Mouse (Mus musculus) hindbrain, embryonic 11.5 days (tissue): Measurements from ENCODE around the gene Pln. TPM values are rescaled to one million over a fixed set of nuclear protein-coding genes. Genes with fewer than 3 reads are reported as not detected.

Source experiments
- ATAC-seq: fragments of 200-750 bp; cut with Nextera tagmentation; 2 replicates; pipeline ENCODE4 v1.8.0; 2017; ENCODE audit warnings: mild to moderate bottlenecking, moderate TSS enrichment, moderate library complexity; ENCODE audit not compliant: low FRiP score
- DNase-seq: peaks from one replicate; pipeline ENCODE4 v3.0.0-alpha.2; 2015; ENCODE audit warnings: low spot score
- H3K27ac ChIP-seq: fragments of 300-500 bp; sonication (generic); 2 replicates; pipeline ENCODE4 v1.5.1; 2014; ENCODE audit warnings: mild to moderate bottlenecking, low read depth, low read length
- H3K27me3 ChIP-seq: fragments of 300-500 bp; sonication (generic); 2 replicates; pipeline ENCODE4 v1.6.1; 2014; ENCODE audit warnings: mild to moderate bottlenecking, low read length, moderate library complexity, mixed read lengths; ENCODE audit not compliant: control insufficient read depth, insufficient read depth
- H3K36me3 ChIP-seq: fragments of 300-500 bp; sonication (generic); 2 replicates; pipeline ENCODE4 v1.6.1; 2014; ENCODE audit warnings: mild to moderate bottlenecking, low read length, moderate library complexity, mixed read lengths; ENCODE audit not compliant: control insufficient read depth, insufficient read depth
- H3K4me1 ChIP-seq: fragments of 300-500 bp; sonication (generic); replicated peaks from 2 replicates; pipeline ENCODE4 v1.6.1; 2014; ENCODE audit warnings: low read length, mixed read lengths; ENCODE audit not compliant: control insufficient read depth, insufficient read depth
- H3K4me2 ChIP-seq: fragments of 300-500 bp; sonication (generic); replicated peaks from 2 replicates; pipeline ENCODE4 v1.6.1; 2014; ENCODE audit warnings: mild to moderate bottlenecking, low read depth, low read length
- H3K4me3 ChIP-seq: fragments of 300-500 bp; sonication (generic); 2 replicates; pipeline ENCODE4 v1.5.1; 2014; ENCODE audit warnings: low read depth, low read length
- H3K9ac ChIP-seq: fragments of 300-500 bp; sonication (generic); 2 replicates; pipeline ENCODE4 v1.6.1; 2014; ENCODE audit warnings: low read depth, low read length
- H3K9me3 ChIP-seq: fragments of 300-500 bp; sonication (generic); 2 replicates; pipeline ENCODE4 v1.6.1; 2016; ENCODE audit warnings: low read length; ENCODE audit not compliant: control insufficient read depth
- WGBS: fragments of 180-500 bp; shearing (Covaris S2); extraction: QIAGEN DNeasy Blood & Tissue Kit; methylation state at CpG from one replicate; pipeline ENCODE4 v1.1.7; 2014; 5-methylcytosine and 5-hydroxymethylcytosine counted together
- polyA plus RNA-seq: library from polyadenylated mRNA; unstranded; fragments of >200 nt; fragmentation: Nextera tagmentation; extraction: Ambion mirVana; gene quantifications from 2 replicates; pipeline ENCODE4 v1.2.1, GENCODE M21; 2014

The Pln gene
- polyA plus RNA-seq, 1 experiment from 2014 or later = 1.7 TPM

- H3K27ac ChIP-seq = no peak overlapping the region
- H3K4me2 ChIP-seq = no peak overlapping the region
- no peak overlapping the region for H3K4me3 ChIP-seq
- no peaks in the 10 kb centered on the region for H3K4me1 ChIP-seq
- no peaks in the 10 kb centered on the region for H3K36me3 ChIP-seq
- DNase-seq = no peak
- H3K27me3 ChIP-seq = no peaks in the 10 kb centered on the region
- 96% methylated on average over 3 of the region's 3 CpGs for WGBS
- no peak for ATAC-seq
- no peak overlapping the region for H3K9ac ChIP-seq
- no peaks in the 10 kb centered on the region for H3K9me3 ChIP-seq
Measured at GRCm38 (mm10) chr10:53335974-53336373, 1.5 kb upstream of the Pln start.

GRCm38 (mm10) chr10:53339045-53339444, 1.6 kb downstream of the Pln start:
- Histone ChIP-seq H3K9ac (no peak overlapping the region), H3K36me3 (no peaks in the 10 kb centered on the region), H3K4me1 (no peaks in the 10 kb centered on the region), H3K4me2 (no peak overlapping the region), H3K27ac (no peak overlapping the region), H3K9me3 (no peaks in the 10 kb centered on the region), H3K4me3 (no peak overlapping the region), H3K27me3 (no peaks in the 10 kb centered on the region)
- no peak for DNase-seq
- ATAC-seq = no peak
- WGBS = 75% methylated on average over 2 of the region's 2 CpGs

- WGBS = 79% methylated on average over 7 of the region's 7 CpGs
- ATAC-seq (peak; percentile 63; the same call in 1 of the 2 replicates), DNase-seq (peak; percentile 25)
- H3K27ac ChIP-seq = no peak overlapping the region
- H3K9ac ChIP-seq = no peak overlapping the region
- no peaks in the 10 kb centered on the region for H3K9me3 ChIP-seq
- no peaks in the 10 kb centered on the region for H3K4me1 ChIP-seq
- H3K27me3 ChIP-seq = no peaks in the 10 kb centered on the region
- no peak overlapping the region for H3K4me3 ChIP-seq
- H3K4me2 ChIP-seq = no peak overlapping the region
- H3K36me3 ChIP-seq = no peaks in the 10 kb centered on the region
Measured at GRCm38 (mm10) chr10:53341288-53341965, 4.0 kb downstream of the Pln start.

DNA sequence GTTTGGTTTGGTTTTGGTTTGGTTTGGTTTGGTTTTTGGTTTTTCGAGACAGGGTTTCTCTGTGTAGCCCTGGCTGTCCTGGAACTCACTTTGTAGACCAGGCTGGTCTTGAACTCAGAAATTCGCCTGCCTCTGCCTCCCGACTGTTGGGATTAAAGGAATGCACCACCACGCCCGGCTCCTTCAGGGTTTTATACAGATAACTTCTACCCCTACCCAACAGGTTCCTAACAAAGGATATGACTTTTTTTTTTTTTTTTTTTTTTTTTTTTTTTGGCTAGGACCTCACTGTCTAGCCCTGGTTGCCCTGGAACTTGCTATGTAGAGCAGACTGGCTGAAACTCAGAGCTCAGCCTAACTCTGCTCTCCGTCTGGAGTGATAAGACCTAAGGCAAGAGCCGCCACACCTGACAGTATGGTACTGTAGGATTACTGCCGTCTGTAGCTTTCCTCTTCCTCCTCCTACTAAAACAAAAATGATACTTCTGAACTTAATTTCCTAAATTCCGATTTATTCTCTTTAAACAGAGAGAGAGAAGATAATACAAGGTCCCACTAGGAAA, 4.8 kb downstream of the Pln start:
- no peaks in the 10 kb centered on the region for H3K27me3 ChIP-seq
- WGBS = 87% methylated on average over 9 of the region's 9 CpGs
- H3K4me2 ChIP-seq = no peak overlapping the region
- H3K4me3 ChIP-seq = no peak overlapping the region
- no peak for ATAC-seq
- no peaks in the 10 kb centered on the region for H3K36me3 ChIP-seq
- no peak overlapping the region for H3K9ac ChIP-seq
- no peaks in the 10 kb centered on the region for H3K4me1 ChIP-seq
- no peak for DNase-seq
- no peak overlapping the region for H3K27ac ChIP-seq
- H3K9me3 ChIP-seq = no peaks in the 10 kb centered on the region

DNA sequence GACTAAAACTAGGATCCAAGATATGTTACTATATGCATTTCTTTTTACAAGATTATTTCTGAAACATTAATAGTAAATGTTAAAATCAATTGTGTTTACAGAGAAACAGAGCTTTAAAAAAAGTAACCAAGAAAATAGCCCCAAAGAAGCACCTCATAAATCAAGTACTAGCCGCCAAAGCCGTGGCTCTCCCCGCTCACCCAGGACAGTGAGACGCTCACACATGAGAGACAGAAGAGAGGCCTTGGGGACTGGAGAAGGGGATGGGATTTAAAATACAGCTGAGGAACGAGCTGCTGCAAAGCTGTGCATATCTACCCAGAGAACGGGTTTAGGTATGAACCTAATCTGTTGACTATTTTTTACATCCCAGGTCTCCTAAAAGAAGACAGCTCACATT, 5.9 kb downstream of the Pln start:
- Histone ChIP-seq H3K9me3 (no peaks in the 10 kb centered on the region), H3K4me1 (no peaks in the 10 kb centered on the region), H3K4me2 (no peak overlapping the region), H3K36me3 (no peaks in the 10 kb centered on the region), H3K27ac (no peak overlapping the region), H3K27me3 (no peaks in the 10 kb centered on the region), H3K9ac (no peak overlapping the region), H3K4me3 (no peak overlapping the region)
- DNase-seq (no peak), ATAC-seq (no peak)
- 70% methylated on average over 6 of the region's 6 CpGs for WGBS

DNA sequence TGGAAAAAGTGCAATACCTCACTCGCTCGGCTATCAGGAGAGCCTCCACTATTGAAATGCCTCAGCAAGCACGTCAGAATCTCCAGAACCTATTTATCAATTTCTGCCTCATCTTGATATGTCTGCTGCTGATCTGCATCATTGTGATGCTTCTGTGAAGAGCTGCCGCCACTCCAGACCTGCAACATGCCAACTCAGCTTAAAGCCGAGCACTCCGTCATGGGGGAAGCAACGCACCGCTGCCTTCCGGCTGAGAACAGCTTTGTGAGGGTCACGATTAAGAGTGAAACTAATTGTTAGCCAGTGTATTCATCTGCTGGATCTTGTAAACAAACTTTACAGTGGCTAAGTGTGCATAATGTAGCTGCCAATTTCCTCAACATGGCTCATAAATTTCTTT, 6.4 kb downstream of the Pln start:
- no peak overlapping the region for H3K4me3 ChIP-seq
- no peak overlapping the region for H3K4me2 ChIP-seq
- no peaks in the 10 kb centered on the region for H3K36me3 ChIP-seq
- no peaks in the 10 kb centered on the region for H3K4me1 ChIP-seq
- no peak for DNase-seq
- no peaks in the 10 kb centered on the region for H3K27me3 ChIP-seq
- H3K27ac ChIP-seq = no peak overlapping the region
- H3K9ac ChIP-seq = no peak overlapping the region
- H3K9me3 ChIP-seq = no peaks in the 10 kb centered on the region
- ATAC-seq = no peak
- WGBS = 70% methylated on average over 10 of the region's 10 CpGs

DNA sequence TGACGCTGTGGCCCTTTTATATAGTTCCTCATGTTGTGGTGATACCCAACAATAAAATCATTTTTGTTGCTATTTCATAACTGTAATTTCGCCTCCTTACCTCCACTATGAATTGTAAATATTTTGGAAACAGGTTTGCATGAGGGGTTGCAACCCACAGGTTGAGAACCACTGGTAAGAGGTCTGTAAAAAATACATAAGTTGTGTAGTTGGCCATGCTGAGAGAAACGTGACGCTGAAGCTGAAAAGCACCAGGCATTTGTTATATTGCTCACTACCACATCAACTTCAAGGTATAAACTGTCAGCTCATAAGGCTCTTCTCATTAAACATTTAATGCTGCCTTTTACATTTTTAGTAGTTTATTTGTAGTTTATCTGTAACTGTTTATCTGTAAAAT, 8.0 kb downstream of the Pln start:
- Histone ChIP-seq H3K36me3 (no peaks in the 10 kb centered on the region), H3K4me2 (no peak overlapping the region), H3K4me1 (no peaks in the 10 kb centered on the region), H3K27me3 (no peaks in the 10 kb centered on the region), H3K9me3 (no peaks in the 10 kb centered on the region), H3K9ac (no peak overlapping the region), H3K4me3 (no peak overlapping the region), H3K27ac (no peak overlapping the region)
- DNase-seq = no peak
- ATAC-seq = no peak
- 95% methylated on average over 4 of the region's 4 CpGs for WGBS

GRCm38 (mm10) chr10:53346506-53346905, 9.0 kb downstream of the Pln start:
- no peak overlapping the region for H3K9ac ChIP-seq
- no peak overlapping the region for H3K4me3 ChIP-seq
- H3K9me3 ChIP-seq = no peaks in the 10 kb centered on the region
- no peaks in the 10 kb centered on the region for H3K36me3 ChIP-seq
- 52% methylated on average over 3 of the region's 3 CpGs for WGBS
- no peaks in the 10 kb centered on the region for H3K27me3 ChIP-seq
- no peak overlapping the region for H3K4me2 ChIP-seq
- no peaks in the 10 kb centered on the region for H3K4me1 ChIP-seq
- peak; percentile 74 for DNase-seq
- H3K27ac ChIP-seq = no peak overlapping the region
- ATAC-seq = no peak

GRCm38 (mm10) chr10:53346916-53347315, 9.4 kb downstream of the Pln start:
- no peaks in the 10 kb centered on the region for H3K4me1 ChIP-seq
- ATAC-seq = no peak
- H3K4me2 ChIP-seq = no peak overlapping the region
- no peak for DNase-seq
- WGBS = 92% methylated on average over 5 of the region's 5 CpGs
- H3K27me3 ChIP-seq = no peaks in the 10 kb centered on the region
- H3K9me3 ChIP-seq = no peaks in the 10 kb centered on the region
- H3K36me3 ChIP-seq = no peaks in the 10 kb centered on the region
- H3K4me3 ChIP-seq = no peak overlapping the region
- H3K27ac ChIP-seq = no peak overlapping the region
- H3K9ac ChIP-seq = no peak overlapping the region
